Mouse (Mus musculus) heart, adult 2 months (tissue): ENCODE results near the gene Olfr1093.

ENCODE experiments used
- CTCF ChIP-seq: fragments of 200-600 bp; IDR thresholded peaks from 2 replicates; pipeline ENCODE4 v1.8.1; 2022; ENCODE audit warnings: antibody characterized with exemption, mild to moderate bottlenecking, moderate library complexity
- POLR2A ChIP-seq: fragments of 200-500 bp; IDR thresholded peaks from 2 replicates; pipeline ENCODE4 v1.6.1; 2011; ENCODE audit warnings: mild to moderate bottlenecking, low read depth, low read length, control low read depth; ENCODE audit not compliant: insufficient read depth

DNA sequence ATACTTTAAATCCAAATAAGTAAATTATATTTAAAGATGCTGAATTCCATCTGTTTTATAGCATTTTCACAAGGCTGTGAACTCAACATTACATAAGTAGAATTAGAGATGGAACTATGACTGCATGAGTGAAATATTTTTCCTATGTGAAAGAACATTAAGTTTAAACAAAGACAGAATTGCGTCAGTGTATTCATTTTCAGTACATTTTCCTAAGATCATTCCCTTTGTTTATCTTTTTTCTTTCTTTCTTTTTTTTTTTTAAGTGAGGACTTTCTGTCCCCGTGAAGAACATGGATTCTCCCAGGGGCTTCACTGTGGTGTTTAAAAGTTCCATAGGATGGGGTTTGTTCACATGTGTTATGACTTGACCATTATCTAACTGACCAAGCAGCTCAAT lies at the start of gene Olfr1093:
- no peak for TF ChIP-seq CTCF
- no peak for TF ChIP-seq POLR2A
